Mouse (Mus musculus): ENCODE results near the gene Csde1. TPM values are rescaled to one million over a fixed set of nuclear protein-coding genes. Genes with fewer than 3 reads are reported as not detected.

Csde1 gene
- 160 and 183 TPM in 2 replicates for polyA plus RNA-seq (2012; rRNA removed)

GRCm38 (mm10) chr3:103020249-103020942, at the start of gene Csde1:
Gene Csde1, plus strand, starts transcription at chr3:103020426.

GRCm38 (mm10) chr3:102995605-102996321, 24.5 kb upstream of the Csde1 start, which contains the start of gene Sike1:
Gene Sike1, plus strand, starts transcription at chr3:102995708.

GRCm38 (mm10) chr3:103058207-103059157, 38.3 kb downstream of the Csde1 start, which contains the start of gene Nras:
Gene Nras, plus strand, starts transcription at chr3:103058285.

GRCm38 (mm10) chr3:103073771-103074170, 53.5 kb downstream of the Csde1 start, which contains the start of gene Ampd1:
Gene Ampd1, plus strand, starts transcription at chr3:103074014.

GRCm38 (mm10) chr3:103102454-103103390, 82.5 kb downstream of the Csde1 start, which contains the start of gene Dennd2c:
Gene Dennd2c, plus strand, starts transcription at chr3:103102604.

Other genes starting within 250 kb of the Csde1 start
- gene Tshb, start 237.7 kb upstream of the Csde1 start, polyA plus RNA-seq (2012; rRNA removed) = not detected in 2 replicates
- gene Sycp1, start 84.3 kb upstream of the Csde1 start, polyA plus RNA-seq (2012; rRNA removed) = 0.08 TPM in 1 of 2 replicates, not detected in the other
- gene Nr1h5, start 56.3 kb upstream of the Csde1 start, polyA plus RNA-seq (2012; rRNA removed) = 2.4 and 2.5 TPM in 2 replicates
- gene Sike1, start 24.7 kb upstream of the Csde1 start, polyA plus RNA-seq (2012; rRNA removed) = 44.9 and 57.5 TPM in 2 replicates
- 113 and 140 TPM in 2 replicates for gene Nras, start 37.9 kb downstream of the Csde1 start, polyA plus RNA-seq (2012; rRNA removed)
- 0.12 and 1.6 TPM in 2 replicates for gene Ampd1, start 53.6 kb downstream of the Csde1 start, polyA plus RNA-seq (2012; rRNA removed)
- 2.1 and 3.2 TPM in 2 replicates for gene Dennd2c, start 82.2 kb downstream of the Csde1 start, polyA plus RNA-seq (2012; rRNA removed)
- 179 and 182 TPM in 2 replicates for gene Bcas2, start 151.2 kb downstream of the Csde1 start, polyA plus RNA-seq (2012; rRNA removed)